9 mouse cellular contexts compared by ENCODE assay signal in genomic region chr10:77969274-77969972, GRCm38 (mm10). TPM values are rescaled to one million over a fixed set of nuclear protein-coding genes. Genes with fewer than 3 reads are reported as not detected.
DNase-seq lines count a peak whose midpoint lies in the region; ATAC-seq and TF ChIP-seq lines count a peak whose summit lies in the region.
"Had no signal": no experiment of that assay in that cellular context is flagged by ENCODE, and none has a peak within 500 bp of the region (broad histone marks: within the 10 kb centered on the region; RNA-seq: fewer than 3 reads in every experiment).

No protein-coding gene starts in this region.

- TF ChIP-seq POLR2A in CH12.LX (IDR thresholded peaks at IDR 0.05; ENCODE audit: low read depth, low read length), result no peak

- no peak overlapping the region for H3K9ac ChIP-seq in CH12.LX (ENCODE audit: insufficient read depth, low read depth)

- H3K27ac ChIP-seq in CH12.LX (ENCODE audit: insufficient read depth, low read depth), result no peak overlapping the region
- no peak overlapping the region for H3K27ac ChIP-seq in embryonic facial prominence, embryonic 10.5 days (replicated peaks)
- peak overlapping the region; percentile 19; the same call in 1 of the 2 replicates for H3K27ac ChIP-seq in left cerebral cortex, adult 2 months

- no peak overlapping the region for H3K4me3 ChIP-seq in CH12.LX (replicated peaks in 1 of 3; ENCODE audit: low read depth in 2 of 3, low read length in 2 of 3, poor library complexity in 1 of 3)
- H3K4me3 ChIP-seq in embryonic facial prominence, embryonic 10.5 days, result peak overlapping the region; percentile 48
- H3K4me3 ChIP-seq in left cerebral cortex, adult 2 months, result peak overlapping the region; percentile 42
- H3K4me3 ChIP-seq: erythroblast, embryonic 14.5 days had no signal

- H3K9me3 ChIP-seq in CH12.LX (replicated peaks; ENCODE audit: low read length), result peaks cover 7% of the 10 kb centered on the region
- H3K9me3 ChIP-seq in embryonic facial prominence, embryonic 10.5 days, result no peaks in the 10 kb centered on the region

- peaks cover 9 to 12% of the 10 kb centered on the region in 2 experiments for H3K4me1 ChIP-seq in CH12.LX (ENCODE audit: control insufficient read depth in 1 of 2, insufficient read depth in 2 of 2)
- peaks cover 19% of the 10 kb centered on the region for H3K4me1 ChIP-seq in embryonic facial prominence, embryonic 10.5 days

- 7% methylated on average over 26 of the region's 26 CpGs for WGBS in embryonic facial prominence, embryonic 10.5 days

- DNase-seq in CH12.LX (ENCODE audit: extremely low read depth) (no peak), ZHBTc4 (ENCODE audit: low read depth, low spot score) (peak; percentile 51)
- DNase-seq in embryonic facial prominence, embryonic 10.5 days (ENCODE audit: low spot score), result peak; percentile 71
- DNase-seq in heart, postnatal 10 days, result peak; percentile 46 to 53
- DNase-seq in left cerebral cortex, adult 2 months (ENCODE audit: extremely low spot score in 1 of 2, low spot score in 2 of 2), result peak; percentile 75 to 77
- DNase-seq in right cerebral cortex, postnatal 25 days, result peak; percentile 79
- DNase-seq in urinary bladder, postnatal 10 days (ENCODE audit: low spot score), result no peak

- H3K36me3 ChIP-seq in CH12.LX (replicated peaks in 1 of 2; ENCODE audit: control insufficient read depth in 1 of 2, insufficient read depth in 1 of 2, low read length in 1 of 2), result no peaks in the 10 kb centered on the region
- H3K36me3 ChIP-seq in embryonic facial prominence, embryonic 10.5 days (replicated peaks), result no peaks in the 10 kb centered on the region

- peaks cover 64% of the 10 kb centered on the region for H3K27me3 ChIP-seq in CH12.LX (replicated peaks)
- peaks cover 45% of the 10 kb centered on the region for H3K27me3 ChIP-seq in embryonic facial prominence, embryonic 10.5 days (replicated peaks; ENCODE audit: low read depth, poor library complexity, severe bottlenecking)

- H3K4me2 ChIP-seq in CH12.LX (ENCODE audit: insufficient read depth, low read depth, poor library complexity, severe bottlenecking), result no peak overlapping the region

- dilution Hi-C loops in CH12.LX (cut with MboI; ENCODE audit: extremely low pct_ligation_motif_present, extremely low pct_unique_long_range_greater_than_20kb, low sequenced_read_pairs), result no loop called here

- intact Hi-C loops in heart, postnatal 10 days (cut with DNase I), result no loop called here
- intact Hi-C loops in left cerebral cortex, adult 2 months (cut with DNase I), result no loop called here

- in situ Hi-C loops in CH12.LX (cut with MboI; ENCODE audit: low pct_ligation_motif_present, low pct_unique_long_range_greater_than_20kb, low sequenced_read_pairs), result no loop called here

- no peak for TF ChIP-seq RAD21 in CH12.LX (IDR thresholded peaks at IDR 0.05; ENCODE audit: low read depth, low read length)

- TF ChIP-seq CTCF in CH12.LX (conservative IDR thresholded peaks at IDR 0.05 in 1 of 2, IDR thresholded peaks at IDR 0.05 in 1 of 2; ENCODE audit: low read depth in 2 of 2, low read length in 2 of 2), result no peak
- TF ChIP-seq CTCF in left cerebral cortex, adult 2 months (IDR thresholded peaks at IDR 0.05), result no peak

- TF ChIP-seq EP300 in CH12.LX (IDR thresholded peaks at IDR 0.05; ENCODE audit: low read length), result no peak

- no peaks in the 10 kb centered on the region for H3K79me2 ChIP-seq in CH12.LX (replicated peaks; ENCODE audit: control insufficient read depth, extremely low read depth, insufficient read depth, poor library complexity, severe bottlenecking)

- peak; percentile 66 for ATAC-seq in megakaryocyte, adult 5-6 weeks (ENCODE audit: poor library complexity, severe bottlenecking)

TF ChIP-seq in CH12.LX, 34 proteins besides CTCF, POLR2A, EP300 and RAD21:
- TF ChIP-seq NRF1 (IDR thresholded peaks at IDR 0.05; ENCODE audit: low read depth, low read length), result peak; percentile 59
- TF ChIP-seq IRF4 (IDR thresholded peaks at IDR 0.05; ENCODE audit: low read depth, low read length), result no peak

RNA-seq across cellular contexts. Expression of gene Trpm2, which starts 0.9 kb away (rescaled TPM):
- total RNA-seq in CH12.LX (2012; rRNA removed) (0.25 and 0.34 TPM in 2 replicates), CH12.LX (2014; rRNA removed) (not detected in 2 replicates)
- polyA plus RNA-seq in CH12.LX (2012; ENCODE audit: insufficient read length, low read depth), result 0.08 and 0.16 TPM in 2 replicates
- polyA plus RNA-seq in embryonic facial prominence, embryonic 10.5 days (2016; fragmentation: Nextera tagmentation; extraction: Ambion mirVana), result 0.54 and 0.85 TPM in 2 replicates
- under 1 TPM; 0.14 to 0.40 TPM for total RNA-seq in heart, postnatal 10 days (2021)
- 10 to 100 TPM; 44.7 to 50.3 TPM for total RNA-seq in left cerebral cortex, adult 2 months (2021)
- 15.2 and 20.7 TPM in 2 replicates for total RNA-seq in megakaryocyte, adult 5-6 weeks (2015)
- total RNA-seq in megakaryocyte, adult 5-6 weeks (2017), result 33.5 and 35.8 TPM in 2 replicates

RNA-seq across cellular contexts. Expression of gene 1810043G02Rik, which starts 8.9 kb away (rescaled TPM):
- total RNA-seq in CH12.LX (2012; rRNA removed) (5.1 and 6.2 TPM in 2 replicates), CH12.LX (2014; rRNA removed) (3.3 and 4.1 TPM in 2 replicates)
- polyA plus RNA-seq in CH12.LX (2012; ENCODE audit: insufficient read length, low read depth), result 3.3 and 4.3 TPM in 2 replicates
- 31.0 and 33.7 TPM in 2 replicates for polyA plus RNA-seq in embryonic facial prominence, embryonic 10.5 days (2016; fragmentation: Nextera tagmentation; extraction: Ambion mirVana)
- total RNA-seq in heart, postnatal 10 days (2021), result 1 to 10 TPM; 7.9 to 9.3 TPM
- 10 to 100 TPM; 33.9 to 34.0 TPM for total RNA-seq in left cerebral cortex, adult 2 months (2021)
- 9.1 and 12.3 TPM in 2 replicates for total RNA-seq in megakaryocyte, adult 5-6 weeks (2015)
- 12.2 and 15.8 TPM in 2 replicates for total RNA-seq in megakaryocyte, adult 5-6 weeks (2017)

RNA-seq across cellular contexts. Expression of gene Pfkl, which starts 40.5 kb away (rescaled TPM):
- total RNA-seq in CH12.LX (2012; rRNA removed), result 113 and 210 TPM in 2 replicates
- total RNA-seq in CH12.LX (2014; rRNA removed), result 125 and 159 TPM in 2 replicates
- 95.9 and 106 TPM in 2 replicates for polyA plus RNA-seq in CH12.LX (2012; ENCODE audit: insufficient read length, low read depth)
- 234 and 275 TPM in 2 replicates for polyA plus RNA-seq in embryonic facial prominence, embryonic 10.5 days (2016; fragmentation: Nextera tagmentation; extraction: Ambion mirVana)
- 100 to 1,000 TPM; 108 to 119 TPM for total RNA-seq in heart, postnatal 10 days (2021)
- 100 to 1,000 TPM; 141 to 149 TPM for total RNA-seq in left cerebral cortex, adult 2 months (2021)
- 6.9 and 7.0 TPM in 2 replicates for total RNA-seq in megakaryocyte, adult 5-6 weeks (2015)
- total RNA-seq in megakaryocyte, adult 5-6 weeks (2017), result 13.6 and 16.9 TPM in 2 replicates

Comparison
In these comparisons a context has a peak if more than half of its experiments do, and no peak if none do; other contexts are left out.
1. DNase-seq: peak in ZHBTc4 (single experiment), embryonic facial prominence, embryonic 10.5 days (single experiment), heart, postnatal 10 days (2 of 2), left cerebral cortex, adult 2 months (2 of 2) and right cerebral cortex, postnatal 25 days (single experiment); none in CH12.LX (single experiment) and urinary bladder, postnatal 10 days (single experiment).
2. H3K4me3 ChIP-seq: peak in embryonic facial prominence, embryonic 10.5 days (single experiment) and left cerebral cortex, adult 2 months (single experiment); none in CH12.LX (0 of 3).
3. RNA of gene Trpm2, which starts 0.9 kb away (total RNA-seq): 44.7 to 50.3 TPM in left cerebral cortex, adult 2 months and 15.2 to 35.8 TPM in megakaryocyte, adult 5-6 weeks; 0.14 to 0.40 TPM in heart, postnatal 10 days and 0.25 to 0.34 TPM in CH12.LX; every median in the first group is over 10 times any median in the second.
4. RNA of gene Pfkl, which starts 40.5 kb away (total RNA-seq): 113 to 210 TPM in CH12.LX, 141 to 149 TPM in left cerebral cortex, adult 2 months and 108 to 119 TPM in heart, postnatal 10 days; 6.9 to 16.9 TPM in megakaryocyte, adult 5-6 weeks; every median in the first group is over 4 times any median in the second.